ENCODE assay signal across 15 mouse cellular contexts in genomic region chr12:58512645-58513044, GRCm38 (mm10).
DNase-seq lines count a peak whose midpoint lies in the region; ATAC-seq lines count a peak whose summit lies in the region.
"Had no signal": no experiment of that assay in that cellular context is flagged by ENCODE, and none has a peak within 500 bp of the region (broad histone marks: within the 10 kb centered on the region; RNA-seq: fewer than 3 reads in every experiment).

No protein-coding gene starts in this region.

- no peaks in the 10 kb centered on the region for H3K9me3 ChIP-seq in hindbrain, embryonic 11.5 days (ENCODE audit: control insufficient read depth, low read length)
- no peaks in the 10 kb centered on the region for H3K9me3 ChIP-seq in midbrain, embryonic 14.5 days (ENCODE audit: control insufficient read depth, low read length)
- H3K9me3 ChIP-seq: embryonic facial prominence, embryonic 13.5 days; liver, embryonic 13.5 days had no signal

- H3K4me1 ChIP-seq in hindbrain, embryonic 11.5 days (replicated peaks; ENCODE audit: control insufficient read depth, insufficient read depth, low read length), result no peaks in the 10 kb centered on the region
- H3K4me1 ChIP-seq in midbrain, embryonic 14.5 days (ENCODE audit: control insufficient read depth, insufficient read depth, low read length), result no peaks in the 10 kb centered on the region
- H3K4me1 ChIP-seq: embryonic facial prominence, embryonic 13.5 days; liver, embryonic 13.5 days had no signal

- H3K36me3 ChIP-seq in hindbrain, embryonic 11.5 days (ENCODE audit: control insufficient read depth, insufficient read depth, low read length), result no peaks in the 10 kb centered on the region
- H3K36me3 ChIP-seq in midbrain, embryonic 14.5 days (ENCODE audit: control insufficient read depth, insufficient read depth, low read length), result no peaks in the 10 kb centered on the region
- H3K36me3 ChIP-seq: embryonic facial prominence, embryonic 13.5 days; liver, embryonic 13.5 days had no signal

- H3K27me3 ChIP-seq in hindbrain, embryonic 11.5 days (ENCODE audit: control insufficient read depth, insufficient read depth, low read length), result no peaks in the 10 kb centered on the region
- H3K27me3 ChIP-seq in midbrain, embryonic 14.5 days (ENCODE audit: control insufficient read depth, insufficient read depth, low read length), result no peaks in the 10 kb centered on the region
- H3K27me3 ChIP-seq: embryonic facial prominence, embryonic 13.5 days; liver, embryonic 13.5 days; Patski had no signal

- H3K4me2 ChIP-seq in hindbrain, embryonic 11.5 days (replicated peaks; ENCODE audit: low read depth, low read length), result no peak overlapping the region
- peak overlapping the region; percentile 35 for H3K4me2 ChIP-seq in midbrain, embryonic 14.5 days (ENCODE audit: low read length)
- H3K4me2 ChIP-seq: embryonic facial prominence, embryonic 13.5 days; liver, embryonic 13.5 days had no signal

- no peak overlapping the region for H3K9ac ChIP-seq in hindbrain, embryonic 11.5 days (ENCODE audit: low read depth, low read length)
- no peak overlapping the region for H3K9ac ChIP-seq in midbrain, embryonic 14.5 days (replicated peaks; ENCODE audit: low read length)
- H3K9ac ChIP-seq: embryonic facial prominence, embryonic 13.5 days; liver, embryonic 13.5 days had no signal

- ATAC-seq in hindbrain, embryonic 11.5 days (ENCODE audit: low FRiP score), result peak; percentile 87
- ATAC-seq in midbrain, embryonic 14.5 days (ENCODE audit: low FRiP score, low TSS enrichment), result peak; percentile 67
- ATAC-seq: Patski had no signal

- whole genome bisulfite sequencing in hindbrain, embryonic 11.5 days, result 62% methylated on average over 7 of the region's 7 CpGs
- 26% methylated on average over 7 of the region's 7 CpGs for WGBS in midbrain, embryonic 14.5 days

- H3K4me3 ChIP-seq in hindbrain, embryonic 11.5 days (ENCODE audit: low read depth, low read length), result no peak overlapping the region
- no peak overlapping the region for H3K4me3 ChIP-seq in midbrain, embryonic 14.5 days (replicated peaks; ENCODE audit: low read depth, low read length)
- H3K4me3 ChIP-seq: embryonic facial prominence, embryonic 13.5 days; liver, embryonic 13.5 days had no signal

- no peak overlapping the region for H3K27ac ChIP-seq in hindbrain, embryonic 11.5 days (ENCODE audit: low read depth, low read length)
- H3K27ac ChIP-seq in midbrain, embryonic 14.5 days (replicated peaks; ENCODE audit: low read depth, low read length), result peak overlapping the region; percentile 1; the same call in 1 of the 2 replicates
- H3K27ac ChIP-seq: embryonic facial prominence, embryonic 13.5 days; liver, embryonic 13.5 days had no signal

- DNase-seq in right cerebral cortex, postnatal 4 days, result peak; percentile 6
- DNase-seq in right cerebral cortex, postnatal 36 days (ENCODE audit: low spot score in 2 of 2), result no peak
- DNase-seq in hindbrain, embryonic 11.5 days (ENCODE audit: low spot score), result peak; percentile 24
- peak; percentile 65 for DNase-seq in midbrain, embryonic 14.5 days
- DNase-seq in thymus, postnatal 25 days, result no peak
- no peak for DNase-seq in adrenal gland, adult (ENCODE audit: inconsistent age in 2 of 2, low spot score in 1 of 2)
- no peak for DNase-seq in testis, postnatal 10 days (ENCODE audit: low spot score)
- DNase-seq: adrenal gland, postnatal 25 days; cerebellum, adult 11-12 months; kidney, postnatal 25 days; liver, embryonic 13.5 days; right cerebral cortex, adult 18-20 months; thymus, postnatal 4 days had no signal

Comparison
In these comparisons a context has a peak if more than half of its experiments do, and no peak if none do; other contexts are left out.
1. DNase-seq: peak in right cerebral cortex, postnatal 4 days (single experiment), hindbrain, embryonic 11.5 days (single experiment) and midbrain, embryonic 14.5 days (single experiment); none in right cerebral cortex, postnatal 36 days (0 of 2), thymus, postnatal 25 days (single experiment), adrenal gland, adult (0 of 2) and testis, postnatal 10 days (single experiment).